Mouse (Mus musculus): Measurements from ENCODE around the gene Frmd4a. TPM values are rescaled to one million over a fixed set of nuclear protein-coding genes. Genes with fewer than 3 reads are reported as not detected.

Frmd4a gene
- polyA plus RNA-seq, 1 experiment from 2014 or later, result 56.0 TPM

DNA sequence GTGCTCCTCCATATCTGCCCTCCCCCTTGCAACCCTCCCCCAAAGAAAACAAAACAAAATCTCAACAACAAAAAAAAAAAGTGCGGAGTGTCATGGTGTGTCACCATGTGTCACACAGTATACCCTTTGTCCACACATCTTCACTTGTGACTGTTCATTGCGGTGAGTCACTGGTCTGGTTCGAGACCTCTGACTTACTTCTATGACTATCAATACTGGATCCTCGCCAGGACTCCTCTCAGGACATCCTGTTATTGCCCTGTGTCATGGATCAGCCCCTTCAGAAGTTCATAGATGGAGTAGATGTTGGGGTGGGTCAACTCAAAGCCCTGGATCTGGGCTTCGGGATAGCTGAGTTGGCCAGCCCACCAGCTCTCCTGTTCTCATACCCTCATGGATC lies 462.7 kb downstream of the Frmd4a start:
- Histone ChIP-seq H3K4me2 (ENCODE audit: low read length) (no peak overlapping the region), H3K27ac (ENCODE audit: low read length) (no peak overlapping the region), H3K4me3 (ENCODE audit: low read depth, low read length) (no peak overlapping the region), H3K9ac (ENCODE audit: low read depth, low read length) (no peak overlapping the region), H3K36me3 (ENCODE audit: control insufficient read depth, insufficient read depth, low read length) (no peaks in the 10 kb centered on the region; the same call in 1 of the 2 replicates), H3K4me1 (ENCODE audit: control insufficient read depth, insufficient read depth, low read length) (no peaks in the 10 kb centered on the region), H3K9me3 (replicated peaks; ENCODE audit: control insufficient read depth, low read length, poor library complexity, severe bottlenecking) (no peaks in the 10 kb centered on the region), H3K27me3 (ENCODE audit: control insufficient read depth, insufficient read depth, low read depth, low read length) (no peaks in the 10 kb centered on the region)
- 94% methylated on average over 5 of the region's 5 CpGs for WGBS
- ATAC-seq, result peak; percentile 8; the same call in 1 of the 2 replicates

DNA sequence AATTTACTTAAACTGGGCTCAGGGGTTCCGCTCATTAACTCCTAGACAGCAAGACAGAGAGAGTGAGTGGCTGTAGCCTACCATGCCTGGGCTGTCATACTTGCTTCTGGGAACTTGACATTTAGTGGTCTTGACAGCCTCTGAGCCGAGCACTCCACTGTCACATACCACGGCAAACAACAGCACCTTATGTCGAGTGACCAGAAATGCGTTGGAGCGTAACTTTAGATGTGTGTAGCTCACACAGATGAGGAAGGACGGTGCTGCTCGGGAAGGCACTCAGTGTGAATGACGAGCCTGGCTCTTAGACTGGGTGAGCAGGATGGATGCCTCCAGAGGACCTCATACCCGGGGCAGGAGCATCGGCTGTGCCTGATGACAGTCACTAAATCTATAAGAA lies 463.6 kb downstream of the Frmd4a start:
- ATAC-seq, result no peak
- H3K9me3 ChIP-seq (replicated peaks; ENCODE audit: control insufficient read depth, low read length, poor library complexity, severe bottlenecking), result no peaks in the 10 kb centered on the region
- H3K27me3 ChIP-seq (ENCODE audit: control insufficient read depth, insufficient read depth, low read depth, low read length), result no peaks in the 10 kb centered on the region
- H3K36me3 ChIP-seq (ENCODE audit: control insufficient read depth, insufficient read depth, low read length), result no peaks in the 10 kb centered on the region; the same call in 1 of the 2 replicates
- H3K4me3 ChIP-seq (ENCODE audit: low read depth, low read length), result no peak overlapping the region
- WGBS, result 59% methylated on average over 11 of the region's 11 CpGs
- H3K4me1 ChIP-seq (ENCODE audit: control insufficient read depth, insufficient read depth, low read length), result no peaks in the 10 kb centered on the region; the same call in 1 of the 2 replicates
- H3K4me2 ChIP-seq (ENCODE audit: low read length), result no peak overlapping the region
- no peak overlapping the region for H3K9ac ChIP-seq (ENCODE audit: low read depth, low read length)
- H3K27ac ChIP-seq (ENCODE audit: low read length), result no peak overlapping the region

DNA sequence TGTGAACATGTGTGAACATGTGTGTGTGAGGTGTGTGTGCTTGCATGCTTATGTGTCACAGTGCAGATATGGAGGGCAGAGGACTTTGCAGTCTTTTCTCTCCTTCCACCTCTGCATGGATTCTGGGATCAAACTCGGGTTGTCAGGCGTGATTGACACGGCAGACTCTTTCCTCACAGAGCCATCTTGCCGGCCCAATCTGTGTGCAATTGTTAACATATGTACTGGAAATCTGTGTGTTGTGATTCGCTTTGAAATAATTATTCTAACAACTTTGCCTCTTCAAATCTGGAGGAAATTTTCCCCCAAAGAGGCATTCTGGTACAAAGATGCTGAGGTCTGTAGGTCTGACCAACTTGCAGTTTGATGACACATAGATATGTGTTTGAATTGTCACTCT lies 468.7 kb downstream of the Frmd4a start:
- Histone ChIP-seq H3K27me3 (ENCODE audit: control insufficient read depth, insufficient read depth, low read depth, low read length) (no peaks in the 10 kb centered on the region), H3K4me2 (ENCODE audit: low read length) (no peak overlapping the region), H3K9ac (ENCODE audit: low read depth, low read length) (no peak overlapping the region), H3K27ac (ENCODE audit: low read length) (no peak overlapping the region), H3K4me1 (ENCODE audit: control insufficient read depth, insufficient read depth, low read length) (peaks cover 13% of the 10 kb centered on the region), H3K4me3 (ENCODE audit: low read depth, low read length) (no peak overlapping the region), H3K9me3 (replicated peaks; ENCODE audit: control insufficient read depth, low read length, poor library complexity, severe bottlenecking) (no peaks in the 10 kb centered on the region), H3K36me3 (ENCODE audit: control insufficient read depth, insufficient read depth, low read length) (no peaks in the 10 kb centered on the region)
- ATAC-seq, result no peak
- WGBS, result 90% methylated on average over 5 of the region's 5 CpGs

DNA sequence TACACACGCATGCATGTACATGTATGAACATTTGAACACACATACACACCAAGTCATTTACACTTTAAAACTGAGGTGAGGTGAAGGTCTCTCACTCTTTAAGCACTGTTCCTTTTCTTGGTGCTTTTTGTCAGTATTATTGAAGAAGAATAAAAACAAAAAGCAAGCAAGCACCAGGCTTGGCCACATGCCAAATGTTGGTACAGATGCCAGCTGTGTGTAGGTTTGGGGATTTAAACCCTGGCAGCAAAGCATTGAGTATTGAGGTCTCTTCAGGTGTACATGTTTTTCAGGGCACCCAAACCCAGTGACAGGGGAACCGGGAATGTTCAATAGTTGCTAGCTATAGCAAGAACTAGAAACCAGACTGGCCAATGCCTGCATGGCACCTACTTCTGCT lies 469.8 kb downstream of the Frmd4a start:
- 90% methylated on average over 2 of the region's 2 CpGs for WGBS
- ATAC-seq, result no peak
- H3K27ac ChIP-seq (ENCODE audit: low read length), result no peak overlapping the region

DNA sequence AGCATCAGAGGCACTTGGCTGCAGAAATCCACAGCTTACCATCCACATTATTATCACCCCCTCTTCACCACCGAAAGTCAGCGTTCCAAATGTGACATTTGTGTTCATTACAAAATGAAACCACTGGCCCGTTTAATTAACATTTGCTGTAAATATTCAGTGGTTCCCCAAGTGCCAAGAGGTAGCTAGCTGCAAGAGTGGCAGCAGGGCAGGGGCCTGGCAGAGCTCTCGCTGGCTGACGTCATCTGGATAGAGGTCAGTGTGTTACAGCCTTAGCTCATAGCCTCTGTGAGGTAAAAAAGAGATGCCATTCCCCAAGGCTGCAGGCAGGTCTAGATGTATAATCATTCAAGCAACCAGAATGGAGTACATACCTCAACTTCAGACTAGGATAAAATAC lies 473.3 kb downstream of the Frmd4a start:
- no peaks in the 10 kb centered on the region for H3K36me3 ChIP-seq (ENCODE audit: control insufficient read depth, insufficient read depth, low read length)
- H3K9me3 ChIP-seq (replicated peaks; ENCODE audit: control insufficient read depth, low read length, poor library complexity, severe bottlenecking), result no peaks in the 10 kb centered on the region
- 45% methylated on average over 5 of the region's 5 CpGs for WGBS
- H3K27me3 ChIP-seq (ENCODE audit: control insufficient read depth, insufficient read depth, low read depth, low read length), result no peaks in the 10 kb centered on the region
- H3K4me1 ChIP-seq (ENCODE audit: control insufficient read depth, insufficient read depth, low read length), result peaks cover 32% of the 10 kb centered on the region
- ATAC-seq, result no peak; the same call in 1 of the 2 replicates
- peak overlapping the region; percentile 28; the same call in 1 of the 2 replicates for H3K27ac ChIP-seq (ENCODE audit: low read length)
- no peak overlapping the region for H3K9ac ChIP-seq (ENCODE audit: low read depth, low read length)
- H3K4me2 ChIP-seq (ENCODE audit: low read length), result no peak overlapping the region
- H3K4me3 ChIP-seq (ENCODE audit: low read depth, low read length), result no peak overlapping the region

More for the DNA sequence above, 469.8 kb downstream of the Frmd4a start:
- Histone ChIP-seq H3K9me3 (replicated peaks; ENCODE audit: control insufficient read depth, low read length, poor library complexity, severe bottlenecking) (no peaks in the 10 kb centered on the region), H3K4me2 (ENCODE audit: low read length) (no peak overlapping the region), H3K27me3 (ENCODE audit: control insufficient read depth, insufficient read depth, low read depth, low read length) (no peaks in the 10 kb centered on the region), H3K4me3 (ENCODE audit: low read depth, low read length) (no peak overlapping the region), H3K36me3 (ENCODE audit: control insufficient read depth, insufficient read depth, low read length) (no peaks in the 10 kb centered on the region), H3K9ac (ENCODE audit: low read depth, low read length) (no peak overlapping the region), H3K4me1 (ENCODE audit: control insufficient read depth, insufficient read depth, low read length) (peaks cover 23% of the 10 kb centered on the region)

DNA sequence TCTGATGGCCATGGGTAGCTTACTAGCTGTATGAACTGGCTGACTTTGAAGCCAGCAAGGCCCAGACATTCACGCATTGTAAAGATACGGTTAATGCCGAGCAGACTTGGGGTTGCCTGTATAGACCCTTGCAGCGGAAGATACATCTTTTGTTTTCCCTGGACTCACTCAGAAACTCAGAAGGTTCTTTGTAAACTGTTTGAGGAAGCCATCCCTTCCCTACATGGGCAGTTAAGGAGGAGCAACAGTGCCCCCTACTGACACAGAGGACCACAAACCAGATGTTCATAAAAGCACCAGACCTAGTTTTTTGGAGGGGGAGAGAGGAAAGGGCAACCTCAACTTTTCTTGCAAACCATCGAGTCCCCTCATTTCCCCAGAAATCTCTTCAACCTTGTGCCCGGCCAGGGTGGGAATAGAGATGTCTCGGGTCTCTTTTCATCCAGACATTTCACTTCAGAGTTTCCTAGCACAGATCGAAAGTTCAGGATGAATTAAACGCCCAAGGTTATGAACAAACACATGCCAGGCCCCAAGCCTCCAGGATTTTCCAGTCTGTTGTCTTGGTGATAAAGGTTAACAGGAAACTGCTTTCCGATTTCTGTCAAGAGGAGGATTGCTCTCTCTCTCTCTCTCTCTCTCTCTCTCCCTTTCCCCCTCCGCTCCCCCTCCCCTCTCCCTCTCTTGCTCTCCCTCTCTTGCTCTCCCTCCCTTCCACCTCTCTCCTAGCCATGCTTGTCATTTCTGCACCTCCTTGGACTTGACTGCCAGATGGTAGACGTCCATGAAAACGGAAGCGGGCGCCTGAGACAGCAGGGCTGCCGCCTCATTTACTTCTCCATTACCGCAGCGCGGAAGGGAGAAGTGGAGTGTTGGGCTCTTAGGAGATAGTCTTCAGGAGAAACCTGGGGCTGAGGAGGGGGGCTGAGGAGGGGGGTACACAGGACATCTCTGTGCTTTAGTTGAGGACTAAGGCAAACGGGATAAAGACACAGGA lies 475.3 kb downstream of the Frmd4a start:
- Histone ChIP-seq H3K4me2 (ENCODE audit: low read length) (no peak overlapping the region), H3K4me1 (ENCODE audit: control insufficient read depth, insufficient read depth, low read length) (peaks cover 32% of the 10 kb centered on the region), H3K4me3 (ENCODE audit: low read depth, low read length) (no peak overlapping the region), H3K27me3 (ENCODE audit: control insufficient read depth, insufficient read depth, low read depth, low read length) (no peaks in the 10 kb centered on the region), H3K27ac (ENCODE audit: low read length) (no peak overlapping the region; the same call in 1 of the 2 replicates), H3K9ac (ENCODE audit: low read depth, low read length) (no peak overlapping the region), H3K36me3 (ENCODE audit: control insufficient read depth, insufficient read depth, low read length) (no peaks in the 10 kb centered on the region), H3K9me3 (replicated peaks; ENCODE audit: control insufficient read depth, low read length, poor library complexity, severe bottlenecking) (no peaks in the 10 kb centered on the region)
- peak; percentile 46; the same call in 1 of the 2 replicates for ATAC-seq
- 42% methylated on average over 20 of the region's 20 CpGs for WGBS

DNA sequence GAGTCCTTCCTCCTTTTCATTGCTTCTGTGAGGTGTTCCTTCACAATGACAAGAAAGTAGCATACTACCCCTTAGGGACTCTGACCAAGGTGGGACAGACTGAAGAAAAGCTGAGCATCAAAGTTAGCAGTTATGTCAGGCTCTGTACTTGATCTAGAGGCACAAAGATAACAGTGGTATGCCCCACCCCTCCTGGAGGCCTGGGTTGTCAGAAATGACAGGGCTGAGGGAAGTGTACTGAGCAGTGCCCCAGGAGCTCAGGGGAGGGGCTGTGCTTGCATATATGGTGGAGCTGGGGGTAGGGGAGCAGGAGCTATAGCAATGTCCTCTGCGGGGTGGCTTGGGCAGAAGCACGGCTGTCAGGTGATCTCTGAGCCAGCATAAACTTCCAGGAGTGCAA lies 477.0 kb downstream of the Frmd4a start:
- H3K9ac ChIP-seq (ENCODE audit: low read depth, low read length), result no peak overlapping the region
- peaks cover 5% of the 10 kb centered on the region; the same call in 1 of the 2 replicates for H3K36me3 ChIP-seq (ENCODE audit: control insufficient read depth, insufficient read depth, low read length)
- no peak for ATAC-seq
- no peaks in the 10 kb centered on the region for H3K27me3 ChIP-seq (ENCODE audit: control insufficient read depth, insufficient read depth, low read depth, low read length)
- peaks cover 32% of the 10 kb centered on the region for H3K4me1 ChIP-seq (ENCODE audit: control insufficient read depth, insufficient read depth, low read length)
- H3K4me3 ChIP-seq (ENCODE audit: low read depth, low read length), result no peak overlapping the region
- H3K27ac ChIP-seq (ENCODE audit: low read length), result no peak overlapping the region
- H3K4me2 ChIP-seq (ENCODE audit: low read length), result no peak overlapping the region
- 71% methylated on average over 2 of the region's 2 CpGs for WGBS
- no peaks in the 10 kb centered on the region for H3K9me3 ChIP-seq (replicated peaks; ENCODE audit: control insufficient read depth, low read length, poor library complexity, severe bottlenecking)

DNA sequence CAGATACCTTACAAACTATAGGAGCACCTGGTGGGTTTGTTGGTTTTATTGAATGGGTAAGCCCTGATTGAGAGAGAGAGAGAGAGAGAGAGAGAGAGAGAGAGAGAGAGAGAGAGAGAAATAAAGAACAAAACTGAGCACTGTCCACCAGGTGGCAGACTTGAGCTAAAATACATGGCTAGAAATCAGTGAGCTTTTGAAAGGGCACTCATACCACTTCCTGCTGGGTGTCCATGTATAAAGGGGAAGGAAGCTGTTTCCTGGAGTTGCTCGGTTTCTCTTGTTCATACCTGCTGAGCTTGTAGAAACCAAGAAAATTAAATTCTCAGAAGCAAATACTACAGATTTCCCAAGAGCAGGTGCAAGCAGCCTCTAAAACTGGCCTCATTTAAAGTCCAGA lies 481.7 kb downstream of the Frmd4a start:
- peaks cover 5% of the 10 kb centered on the region; the same call in 1 of the 2 replicates for H3K36me3 ChIP-seq (ENCODE audit: control insufficient read depth, insufficient read depth, low read length)
- WGBS, result 4% methylated on average over 1 of the region's 1 CpGs
- no peaks in the 10 kb centered on the region for H3K27me3 ChIP-seq (ENCODE audit: control insufficient read depth, insufficient read depth, low read depth, low read length)
- H3K4me1 ChIP-seq (ENCODE audit: control insufficient read depth, insufficient read depth, low read length), result no peaks in the 10 kb centered on the region
- H3K9ac ChIP-seq (ENCODE audit: low read depth, low read length), result no peak overlapping the region
- H3K4me2 ChIP-seq (ENCODE audit: low read length), result no peak overlapping the region
- no peaks in the 10 kb centered on the region for H3K9me3 ChIP-seq (replicated peaks; ENCODE audit: control insufficient read depth, low read length, poor library complexity, severe bottlenecking)
- no peak overlapping the region for H3K4me3 ChIP-seq (ENCODE audit: low read depth, low read length)
- H3K27ac ChIP-seq (ENCODE audit: low read length), result no peak overlapping the region
- ATAC-seq, result no peak

DNA sequence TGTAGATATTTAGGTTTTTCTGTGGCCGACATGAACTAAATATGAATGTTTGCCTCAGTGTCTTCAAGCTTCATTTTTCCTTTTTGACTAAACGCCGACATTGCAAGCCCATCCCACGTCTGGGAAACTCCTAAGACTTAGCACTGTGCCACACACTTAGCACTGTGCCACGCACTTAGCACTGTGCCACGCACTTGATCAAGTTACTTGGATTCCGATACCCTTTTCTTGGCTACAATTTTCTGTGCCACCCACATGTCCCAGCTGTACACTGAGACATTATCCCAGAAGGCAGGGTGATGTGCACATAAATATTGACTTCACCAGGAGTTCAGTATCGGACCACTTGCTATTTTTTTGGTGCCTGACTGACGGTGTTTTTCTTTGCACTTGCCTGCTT lies 482.4 kb downstream of the Frmd4a start:
- Histone ChIP-seq H3K4me1 (ENCODE audit: control insufficient read depth, insufficient read depth, low read length) (no peaks in the 10 kb centered on the region), H3K9me3 (replicated peaks; ENCODE audit: control insufficient read depth, low read length, poor library complexity, severe bottlenecking) (no peaks in the 10 kb centered on the region), H3K27me3 (ENCODE audit: control insufficient read depth, insufficient read depth, low read depth, low read length) (no peaks in the 10 kb centered on the region), H3K27ac (ENCODE audit: low read length) (no peak overlapping the region), H3K4me2 (ENCODE audit: low read length) (no peak overlapping the region), H3K4me3 (ENCODE audit: low read depth, low read length) (no peak overlapping the region), H3K36me3 (ENCODE audit: control insufficient read depth, insufficient read depth, low read length) (peaks cover 5% of the 10 kb centered on the region; the same call in 1 of the 2 replicates), H3K9ac (ENCODE audit: low read depth, low read length) (no peak overlapping the region)
- ATAC-seq, result no peak
- WGBS, result 94% methylated on average over 9 of the region's 9 CpGs

Data from midbrain, embryonic 16.5 days (tissue).